Mouse (Mus musculus) heart, adult 2 months (tissue): ENCODE results near the gene Cradd.

Experiments used
- CTCF ChIP-seq: fragments of 200-600 bp; IDR thresholded peaks from 2 replicates; pipeline ENCODE4 v1.8.1; 2022; ENCODE audit warnings: antibody characterized with exemption, mild to moderate bottlenecking, moderate library complexity
- EP300 ChIP-seq: fragments of 200-500 bp; IDR thresholded peaks from 2 replicates; pipeline ENCODE4 v1.6.1; 2011; ENCODE audit warnings: low read depth, low read length, control low read depth; ENCODE audit not compliant: insufficient read depth
- POLR2A ChIP-seq: fragments of 200-500 bp; IDR thresholded peaks from 2 replicates; pipeline ENCODE4 v1.6.1; 2011; ENCODE audit warnings: mild to moderate bottlenecking, low read depth, low read length, control low read depth; ENCODE audit not compliant: insufficient read depth

DNA sequence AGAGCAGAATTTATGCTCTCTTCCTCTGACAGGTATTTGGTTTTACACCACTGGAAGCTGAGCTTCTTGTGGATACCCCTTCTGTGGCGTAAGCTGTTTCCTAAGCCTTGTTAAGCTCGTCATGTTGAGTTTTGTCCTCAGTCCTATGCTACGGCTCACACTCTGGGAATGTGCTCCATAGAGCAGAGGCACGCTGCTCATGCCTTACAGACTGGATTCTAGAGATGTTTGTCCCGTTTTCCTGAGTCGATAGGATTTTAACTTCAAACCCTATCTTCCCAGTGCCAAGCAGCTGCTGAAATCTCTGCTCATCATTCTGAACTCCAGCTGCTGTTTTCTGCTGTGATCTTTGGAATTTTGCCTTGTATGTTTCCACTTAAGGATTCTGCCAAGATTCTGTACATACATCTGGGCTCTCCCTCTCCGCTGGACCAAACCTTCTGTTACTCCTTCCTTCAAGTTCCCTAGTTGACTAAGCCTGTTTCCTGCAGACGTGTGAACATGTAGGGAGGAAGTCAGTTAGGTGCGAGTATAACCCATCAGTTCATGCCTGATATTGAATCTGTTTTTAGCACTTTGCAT, 164.2 kb downstream of the Cradd start:
- TF ChIP-seq CTCF (no peak), POLR2A (no peak), EP300 (no peak)
